Mouse (Mus musculus): ENCODE measurements around the gene P2ry4.

DNA sequence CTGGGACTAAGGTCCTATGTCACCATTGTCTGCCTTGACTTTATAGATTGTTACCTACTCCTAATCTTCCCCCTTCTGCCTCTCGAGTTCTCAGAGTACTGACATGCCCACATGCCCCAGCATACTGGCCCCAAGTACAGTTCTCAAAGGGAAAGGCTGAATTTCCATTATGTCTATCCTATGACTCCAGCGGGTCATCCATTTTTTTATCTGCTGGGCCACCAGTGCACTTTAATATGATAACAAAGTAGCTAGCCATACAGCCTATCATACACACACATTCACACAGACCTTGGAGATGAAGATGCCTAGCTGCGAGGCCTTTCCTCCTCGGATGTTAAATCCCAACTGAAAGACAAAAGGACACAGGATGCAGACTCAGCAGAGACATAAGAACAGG lies 29.6 kb upstream of the P2ry4 start:
- TF ChIP-seq CTCF (IDR thresholded peaks at IDR 0.05; ENCODE audit: insufficient read depth, low read length) = no peak
- no peak for TF ChIP-seq POLR2A (IDR thresholded peaks at IDR 0.05; ENCODE audit: borderline replicate concordance, extremely low read depth, low read depth, low read length)

All from lung, adult 2 months (tissue).